ENCODE assay signal across 13 mouse cellular contexts in the genomic region with DNA sequence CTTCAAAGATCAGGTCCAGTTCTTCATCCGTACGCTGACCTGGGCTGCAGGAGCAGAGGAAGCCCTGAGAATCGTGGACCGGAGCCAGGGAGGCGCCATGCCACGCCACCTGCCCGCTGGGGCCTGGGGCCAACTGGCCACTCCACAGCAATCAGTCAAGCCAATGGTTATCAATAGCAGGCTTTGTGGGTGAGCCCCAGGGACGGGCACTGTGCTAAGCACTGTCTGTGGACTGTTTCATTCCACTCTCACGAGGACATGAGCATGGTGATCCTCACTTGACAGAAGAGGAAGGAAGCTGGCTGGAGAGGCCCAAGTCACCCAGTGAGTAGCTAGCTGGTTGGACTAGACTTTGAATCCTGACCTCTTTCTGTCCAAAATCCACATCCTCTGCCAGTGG. TPM values are rescaled to one million over a fixed set of nuclear protein-coding genes. Genes with fewer than 3 reads are reported as not detected.
DNase-seq lines count a peak whose midpoint lies in the region; ATAC-seq and TF ChIP-seq lines count a peak whose summit lies in the region.
"Had no signal": no experiment of that assay in that cellular context is flagged by ENCODE, and none has a peak within 500 bp of the region (broad histone marks: within the 10 kb centered on the region; RNA-seq: fewer than 3 reads in every experiment).

No protein-coding gene starts in this region.

- 0 out of 2 replicates have a peak overlapping the region, but pooled peaks have one; percentile 11 for H3K27ac ChIP-seq in kidney, adult 2 months (ENCODE audit: insufficient read depth, low read depth, low read length)
- no peak overlapping the region for H3K27ac ChIP-seq in kidney, embryonic 16.5 days (ENCODE audit: low read length)
- H3K27ac ChIP-seq: heart, embryonic 13.5 days had no signal

- WGBS in kidney, adult 2 months: 47% methylated on average over 9 of the region's 9 CpGs
- 89% methylated on average over 9 of the region's 9 CpGs for WGBS in kidney, embryonic 16.5 days

- H3K36me3 ChIP-seq in kidney, adult 2 months (ENCODE audit: control insufficient read depth, insufficient read depth, low read length): peaks cover 27% of the 10 kb centered on the region
- peaks cover 17% of the 10 kb centered on the region for H3K36me3 ChIP-seq in kidney, embryonic 16.5 days (ENCODE audit: insufficient read depth, low read length)

- DNase-seq in kidney, adult 2 months: peak; percentile 74
- peak; percentile 77 for DNase-seq in cerebellum, adult 9-11 months
- DNase-seq in layer of hippocampus, postnatal 14 days (ENCODE audit: low spot score in 2 of 2): peak; percentile 64 to 75
- DNase-seq in right cerebral cortex, postnatal 25 days: peak; percentile 55
- no peak for DNase-seq in thymus, postnatal 25 days
- no peak for DNase-seq in gastrocnemius, postnatal 14 days
- DNase-seq: lung, postnatal 4 days had no signal

- H3K4me2 ChIP-seq in kidney, embryonic 16.5 days (replicated peaks; ENCODE audit: low read depth, low read length): no peak overlapping the region
- H3K4me2 ChIP-seq: heart, embryonic 13.5 days had no signal

- no peaks in the 10 kb centered on the region for H3K9me3 ChIP-seq in kidney, embryonic 16.5 days (ENCODE audit: low read length)
- H3K9me3 ChIP-seq: heart, embryonic 13.5 days had no signal

- TF ChIP-seq POLR2A in kidney, adult 2 months (IDR thresholded peaks at IDR 0.05; ENCODE audit: low read depth, low read length): no peak

- intact Hi-C loops in gastrocnemius, postnatal 14 days (cut with DNase I; ENCODE audit: low total_unique reads): no loop called here

- H3K4me1 ChIP-seq in kidney, adult 2 months (ENCODE audit: control insufficient read depth, insufficient read depth, low read length): peaks cover 34% of the 10 kb centered on the region
- peaks cover 24% of the 10 kb centered on the region for H3K4me1 ChIP-seq in kidney, embryonic 16.5 days (ENCODE audit: insufficient read depth, low read length)

- no peak for TF ChIP-seq CTCF in kidney, adult 2 months (conservative IDR thresholded peaks at IDR 0.05; ENCODE audit: insufficient read depth, insufficient read length, low read depth, low read length)

- H3K27me3 ChIP-seq in kidney, adult 2 months (replicated peaks; ENCODE audit: control insufficient read depth, insufficient read depth, low read length): no peaks in the 10 kb centered on the region
- H3K27me3 ChIP-seq in kidney, embryonic 16.5 days (ENCODE audit: insufficient read depth, low read length): no peaks in the 10 kb centered on the region

- no peak overlapping the region for H3K9ac ChIP-seq in kidney, embryonic 16.5 days (replicated peaks; ENCODE audit: low read length)
- H3K9ac ChIP-seq: heart, embryonic 13.5 days had no signal

- H3K4me3 ChIP-seq in kidney, adult 2 months (ENCODE audit: insufficient read depth, low read depth, low read length): no peak overlapping the region
- H3K4me3 ChIP-seq in kidney, embryonic 16.5 days (ENCODE audit: low read length): no peak overlapping the region
- H3K4me3 ChIP-seq: heart, embryonic 13.5 days had no signal

- no peak for ATAC-seq in kidney, embryonic 16.5 days (ENCODE audit: low FRiP score, low TSS enrichment)
- no peak for ATAC-seq in activated CD4-positive, CD25-positive, alpha-beta regulatory T cell, adult 4 months
- ATAC-seq: forebrain, embryonic 16.5 days had no signal

RNA-seq across cellular contexts. Expression of a gene that starts 7.8 kb away (rescaled TPM):
- polyA plus RNA-seq in kidney, adult 2 months (2012; rRNA removed): 136 and 184 TPM in 2 replicates
- polyA plus RNA-seq in kidney, embryonic 16.5 days (2015; fragmentation: Nextera tagmentation; extraction: Ambion mirVana): 36.3 and 36.4 TPM in 2 replicates
- total RNA-seq in layer of hippocampus, postnatal 14 days (2021): 10 to 100 TPM; 39.3 to 40.1 TPM
- 1 to 10 TPM; 6.2 to 9.7 TPM for total RNA-seq in gastrocnemius, postnatal 14 days (2021)
- polyA plus RNA-seq in activated CD4-positive, CD25-positive, alpha-beta regulatory T cell, adult 4 months (2017; shearing (Covaris generic)): not detected

RNA-seq across cellular contexts. Expression of a gene that starts 18.3 kb away (rescaled TPM):
- polyA plus RNA-seq in kidney, adult 2 months (2012; rRNA removed): 182 and 203 TPM in 2 replicates
- 81.7 and 81.9 TPM in 2 replicates for polyA plus RNA-seq in kidney, embryonic 16.5 days (2015; fragmentation: Nextera tagmentation; extraction: Ambion mirVana)
- 100 to 1,000 TPM; 131 to 147 TPM for total RNA-seq in layer of hippocampus, postnatal 14 days (2021)
- total RNA-seq in gastrocnemius, postnatal 14 days (2021): 10 to 100 TPM; 39.9 to 40.3 TPM
- 10 to 100 TPM; 23.6 to 29.0 TPM for polyA plus RNA-seq in activated CD4-positive, CD25-positive, alpha-beta regulatory T cell, adult 4 months (2017; shearing (Covaris generic))

RNA-seq across cellular contexts. Expression of a gene that starts 28.9 kb away (rescaled TPM):
- polyA plus RNA-seq in kidney, adult 2 months (2012; rRNA removed): 2.4 and 2.9 TPM in 2 replicates
- 0.45 and 0.60 TPM in 2 replicates for polyA plus RNA-seq in kidney, embryonic 16.5 days (2015; fragmentation: Nextera tagmentation; extraction: Ambion mirVana)
- total RNA-seq in layer of hippocampus, postnatal 14 days (2021): 1 to 10 TPM in 1 of 2 experiments, under 1 TPM in 1; 0.81 to 1.7 TPM
- under 1 TPM; 0.49 to 0.60 TPM for total RNA-seq in gastrocnemius, postnatal 14 days (2021)
- under 1 TPM in 1 of 2 experiments, not detected in 1; 0.33 TPM for polyA plus RNA-seq in activated CD4-positive, CD25-positive, alpha-beta regulatory T cell, adult 4 months (2017; shearing (Covaris generic))
- polyA plus RNA-seq: embryonic facial prominence, embryonic 11.5 days; intestine, embryonic 14.5 days had no signal

RNA-seq across cellular contexts. Expression of a gene that starts 54.4 kb away (rescaled TPM):
- polyA plus RNA-seq in kidney, adult 2 months (2012; rRNA removed): 4.9 and 6.9 TPM in 2 replicates
- polyA plus RNA-seq in kidney, embryonic 16.5 days (2015; fragmentation: Nextera tagmentation; extraction: Ambion mirVana): 31.0 and 33.0 TPM in 2 replicates
- total RNA-seq in layer of hippocampus, postnatal 14 days (2021): 10 to 100 TPM; 25.3 to 26.4 TPM
- total RNA-seq in gastrocnemius, postnatal 14 days (2021): 10 to 100 TPM in 1 of 2 experiments, 1 to 10 TPM in 1; 9.4 to 10.4 TPM
- 10 to 100 TPM; 23.4 to 30.7 TPM for polyA plus RNA-seq in activated CD4-positive, CD25-positive, alpha-beta regulatory T cell, adult 4 months (2017; shearing (Covaris generic))

Comparison
In these comparisons a context has a peak if more than half of its experiments do, and no peak if none do; other contexts are left out.
1. DNase-seq: peak in kidney, adult 2 months (single experiment), cerebellum, adult 9-11 months (single experiment), layer of hippocampus, postnatal 14 days (2 of 2) and right cerebral cortex, postnatal 25 days (single experiment); none in thymus, postnatal 25 days (single experiment) and gastrocnemius, postnatal 14 days (single experiment).
2. RNA of a gene that starts 7.8 kb away (polyA plus RNA-seq): 136 to 184 TPM in kidney, adult 2 months and 36.3 to 36.4 TPM in kidney, embryonic 16.5 days; not detected in activated CD4-positive, CD25-positive, alpha-beta regulatory T cell, adult 4 months; every median in the first group is over 10 times any median in the second.